In genomic region chr8:110630571-110631071, GRCm38 (mm10) we compare ENCODE assay signal across 7 mouse cellular contexts. TPM values are rescaled to one million over a fixed set of nuclear protein-coding genes. Genes with fewer than 3 reads are reported as not detected.
DNase-seq lines count a peak whose midpoint lies in the region; ATAC-seq lines count a peak whose summit lies in the region.

No protein-coding gene starts in this region.

- no peaks in the 10 kb centered on the region for H3K9me3 ChIP-seq in neural tube, embryonic 15.5 days (replicated peaks)
- H3K9me3 ChIP-seq in heart, embryonic 12.5 days (replicated peaks), result no peaks in the 10 kb centered on the region
- H3K9me3 ChIP-seq in midbrain, embryonic 13.5 days, result no peaks in the 10 kb centered on the region

- 0 out of 2 replicates have a peak, but pooled peaks have one; percentile 45 for ATAC-seq in neural tube, embryonic 15.5 days (ENCODE audit: low FRiP score)
- ATAC-seq in heart, embryonic 12.5 days (ENCODE audit: insufficient number of reproducible peaks, low FRiP score), result peak; percentile 23; the same call in 1 of the 2 replicates
- no peak for ATAC-seq in midbrain, embryonic 13.5 days

- peaks cover 39% of the 10 kb centered on the region for H3K36me3 ChIP-seq in neural tube, embryonic 15.5 days
- peaks cover 34% of the 10 kb centered on the region for H3K36me3 ChIP-seq in heart, embryonic 12.5 days
- peaks cover 37% of the 10 kb centered on the region for H3K36me3 ChIP-seq in midbrain, embryonic 13.5 days

- no peaks in the 10 kb centered on the region for H3K27me3 ChIP-seq in neural tube, embryonic 15.5 days (replicated peaks)
- H3K27me3 ChIP-seq in heart, embryonic 12.5 days (replicated peaks), result no peaks in the 10 kb centered on the region
- no peaks in the 10 kb centered on the region for H3K27me3 ChIP-seq in midbrain, embryonic 13.5 days

- 82% methylated on average over 8 of the region's 8 CpGs for WGBS in neural tube, embryonic 15.5 days
- 68% methylated on average over 8 of the region's 8 CpGs for WGBS in heart, embryonic 12.5 days
- WGBS in midbrain, embryonic 13.5 days, result 92% methylated on average over 8 of the region's 8 CpGs

- no peak overlapping the region for H3K4me3 ChIP-seq in neural tube, embryonic 15.5 days (replicated peaks)
- H3K4me3 ChIP-seq in heart, embryonic 12.5 days, result no peak overlapping the region
- no peak overlapping the region for H3K4me3 ChIP-seq in midbrain, embryonic 13.5 days (replicated peaks)

- H3K27ac ChIP-seq in neural tube, embryonic 15.5 days (replicated peaks), result peak overlapping the region; percentile 43
- peak overlapping the region; percentile 14; the same call in 1 of the 2 replicates for H3K27ac ChIP-seq in heart, embryonic 12.5 days (ENCODE audit: poor library complexity, severe bottlenecking)
- no peak overlapping the region for H3K27ac ChIP-seq in midbrain, embryonic 13.5 days

- peaks cover 12% of the 10 kb centered on the region; the same call in 1 of the 2 replicates for H3K4me1 ChIP-seq in neural tube, embryonic 15.5 days
- peaks cover 9% of the 10 kb centered on the region; the same call in 1 of the 2 replicates for H3K4me1 ChIP-seq in heart, embryonic 12.5 days (replicated peaks)
- H3K4me1 ChIP-seq in midbrain, embryonic 13.5 days (replicated peaks), result peaks cover 9% of the 10 kb centered on the region; the same call in 1 of the 2 replicates

- no peak for DNase-seq in neural tube, embryonic 10.5 days (ENCODE audit: extremely low spot score, low spot score)
- DNase-seq in cerebellum, adult 9-10 months, result peak; percentile 76
- DNase-seq in layer of hippocampus, adult 9-11 months, result peak; percentile 68
- peak; percentile 46 for DNase-seq in ovary, adult 18-20 months (ENCODE audit: low spot score)

- H3K9ac ChIP-seq in neural tube, embryonic 15.5 days (replicated peaks), result no peak overlapping the region
- H3K9ac ChIP-seq in heart, embryonic 12.5 days, result no peak overlapping the region
- no peak overlapping the region; the same call in 1 of the 2 replicates for H3K9ac ChIP-seq in midbrain, embryonic 13.5 days (replicated peaks)

- no peak overlapping the region for H3K4me2 ChIP-seq in neural tube, embryonic 15.5 days
- no peak overlapping the region for H3K4me2 ChIP-seq in heart, embryonic 12.5 days
- H3K4me2 ChIP-seq in midbrain, embryonic 13.5 days (replicated peaks), result no peak overlapping the region

RNA-seq across cellular contexts. Expression of gene Vac14, which starts 12.2 kb away (rescaled TPM):
- 26.8 and 28.8 TPM in 2 replicates for polyA plus RNA-seq in neural tube, embryonic 15.5 days (2015; fragmentation: Nextera tagmentation; extraction: Ambion mirVana)
- 23.8 and 24.1 TPM in 2 replicates for polyA plus RNA-seq in heart, embryonic 12.5 days (2016; fragmentation: Nextera tagmentation; extraction: Ambion mirVana)
- polyA plus RNA-seq in midbrain, embryonic 13.5 days (2015; fragmentation: Nextera tagmentation; extraction: Ambion mirVana), result 21.8 and 23.6 TPM in 2 replicates
